Mouse (Mus musculus) kidney, adult 2 months (tissue): ENCODE results near the gene Tob1. TPM values are rescaled to one million over a fixed set of nuclear protein-coding genes. Genes with fewer than 3 reads are reported as not detected.
A peak's percentile ranks its signal among the peaks of the same experiment; 100 is the strongest.

ENCODE experiments used
- DNase-seq: peaks from one replicate; pipeline ENCODE4 v3.0.0; 2021
- H3K27ac ChIP-seq: fragments of 200-500 bp; 2 replicates; pipeline ENCODE4 v1.5.1; 2012; ENCODE audit warnings: low read depth, low read length, control low read depth, inconsistent platforms; ENCODE audit not compliant: insufficient read depth
- H3K27me3 ChIP-seq: fragments of 200-500 bp; replicated peaks from 2 replicates; pipeline ENCODE4 v1.6.1; 2012; ENCODE audit warnings: mild to moderate bottlenecking, moderate library complexity, low read length, inconsistent platforms; ENCODE audit not compliant: control insufficient read depth, insufficient read depth
- H3K36me3 ChIP-seq: fragments of 200-500 bp; 2 replicates; pipeline ENCODE4 v1.6.1; 2012; ENCODE audit warnings: mild to moderate bottlenecking, moderate library complexity, low read length, inconsistent platforms; ENCODE audit not compliant: control insufficient read depth, insufficient read depth
- H3K4me1 ChIP-seq: fragments of 200-500 bp; 2 replicates; pipeline ENCODE4 v1.6.1; 2011; ENCODE audit warnings: low read length; ENCODE audit not compliant: control insufficient read depth, insufficient read depth
- H3K4me3 ChIP-seq: fragments of 200-500 bp; 2 replicates; pipeline ENCODE4 v1.5.1; 2011; ENCODE audit warnings: mild to moderate bottlenecking, low read depth, low read length, control low read depth; ENCODE audit not compliant: insufficient read depth
- CTCF ChIP-seq: fragments of 200-500 bp; conservative IDR thresholded peaks from 2 replicates; pipeline ENCODE4 v1.5.1; 2011; ENCODE audit warnings: low read depth, mild to moderate bottlenecking, control low read depth, low read length, moderate library complexity, mixed read lengths; ENCODE audit not compliant: insufficient read depth, insufficient read length
- POLR2A ChIP-seq: fragments of 200-500 bp; IDR thresholded peaks from one replicate; pipeline ENCODE4 v1.6.1; 2011; ENCODE audit warnings: low read depth, low read length, control low read depth
- WGBS: fragments of 180-500 bp; shearing (Covaris S2); methylation state at CpG from one replicate; pipeline ENCODE4 v1.1.7; 2018; 5-methylcytosine and 5-hydroxymethylcytosine counted together
- polyA plus RNA-seq: library from polyadenylated mRNA; depleted of rRNA; stranded (reverse); fragments of >200 nt; gene quantifications from 2 replicates; pipeline ENCODE4 v1.2.3, GENCODE M21; 2012

The Tob1 gene
- polyA plus RNA-seq, 1 experiment = 45.0 TPM

- no peak overlapping the region for H3K27ac ChIP-seq
- no peaks in the 10 kb centered on the region for H3K36me3 ChIP-seq
- H3K27me3 ChIP-seq = no peaks in the 10 kb centered on the region
- TF ChIP-seq CTCF (no peak), POLR2A (no peak)
- no peak for DNase-seq
- peak overlapping the region; percentile 21 for H3K4me3 ChIP-seq
- H3K4me1 ChIP-seq = no peaks in the 10 kb centered on the region
- 9% methylated on average over 29 of the region's 29 CpGs for WGBS
Observed at GRCm38 (mm10) chr11:94242760-94243421, 31.6 kb downstream of the Tob1 start.

GRCm38 (mm10) chr11:94243422-94244180 lies 32.3 kb downstream of the Tob1 start:
- H3K4me1 ChIP-seq = no peaks in the 10 kb centered on the region
- H3K27me3 ChIP-seq = no peaks in the 10 kb centered on the region
- no peak overlapping the region for H3K4me3 ChIP-seq
- 39% methylated on average over 15 of the region's 15 CpGs for WGBS
- DNase-seq = no peak
- TF ChIP-seq CTCF (no peak), POLR2A (no peak)
- no peaks in the 10 kb centered on the region for H3K36me3 ChIP-seq
- no peak overlapping the region for H3K27ac ChIP-seq

GRCm38 (mm10) chr11:94244385-94244784 lies 33.1 kb downstream of the Tob1 start:
- Histone ChIP-seq H3K27me3 (no peaks in the 10 kb centered on the region), H3K27ac (no peak overlapping the region), H3K4me3 (no peak overlapping the region), H3K4me1 (no peaks in the 10 kb centered on the region), H3K36me3 (no peaks in the 10 kb centered on the region)
- 87% methylated on average over 9 of the region's 9 CpGs for WGBS
- no peak for DNase-seq
- no peak for TF ChIP-seq CTCF
- TF ChIP-seq POLR2A = no peak

- Histone ChIP-seq H3K27me3 (no peaks in the 10 kb centered on the region), H3K27ac (no peak within 1 kb of the TSS), H3K4me3 (no peak within 1 kb of the TSS), H3K36me3 (no peaks in the 10 kb centered on the region), H3K4me1 (no peaks in the 10 kb centered on the region)
- no peak for DNase-seq
- 67% methylated on average over 17 of the region's 17 CpGs for WGBS
- TF ChIP-seq CTCF (no peak), POLR2A (no peak)
Observed at GRCm38 (mm10) chr11:94245955-94246788, 34.9 kb downstream of the Tob1 start, which contains the start of gene Wfikkn2. Gene Wfikkn2, minus strand, starts transcription at chr11:94246005.

DNA sequence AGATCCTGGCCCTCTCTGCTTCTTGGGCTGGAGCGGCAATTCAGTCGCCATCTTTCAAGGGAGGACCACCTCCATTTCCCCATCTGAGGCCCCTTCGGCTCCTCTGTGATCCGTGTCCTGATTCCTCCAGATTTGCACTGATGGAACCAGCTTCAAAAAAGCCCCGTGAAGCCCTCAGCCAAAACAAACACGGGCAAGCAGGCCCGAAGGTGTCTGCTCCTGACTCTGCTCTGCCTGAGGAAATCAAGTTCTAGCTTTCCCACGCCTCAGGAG lies 35.5 kb downstream of the Tob1 start:
- WGBS = 69% methylated on average over 8 of the region's 8 CpGs
- no peaks in the 10 kb centered on the region for H3K27me3 ChIP-seq
- TF ChIP-seq CTCF (no peak), POLR2A (no peak)
- H3K27ac ChIP-seq = no peak overlapping the region
- no peak overlapping the region for H3K4me3 ChIP-seq
- H3K36me3 ChIP-seq = no peaks in the 10 kb centered on the region
- no peak for DNase-seq
- H3K4me1 ChIP-seq = no peaks in the 10 kb centered on the region

GRCm38 (mm10) chr11:94253156-94253555 lies 41.9 kb downstream of the Tob1 start:
- no peak for DNase-seq
- WGBS = 75% methylated on average over 9 of the region's 9 CpGs
- H3K27me3 ChIP-seq = no peaks in the 10 kb centered on the region

GRCm38 (mm10) chr11:94253691-94254090 lies 42.4 kb downstream of the Tob1 start:
- DNase-seq = no peak
- Histone ChIP-seq H3K27me3 (no peaks in the 10 kb centered on the region), H3K27ac (no peak overlapping the region), H3K36me3 (no peaks in the 10 kb centered on the region), H3K4me3 (no peak overlapping the region), H3K4me1 (no peaks in the 10 kb centered on the region)
- WGBS = 87% methylated on average over 10 of the region's 10 CpGs
- TF ChIP-seq POLR2A (no peak), CTCF (no peak)

More at GRCm38 (mm10) chr11:94253156-94253555, 41.9 kb downstream of the Tob1 start:
- TF ChIP-seq CTCF (no peak), POLR2A (no peak)
- Histone ChIP-seq H3K4me3 (no peak overlapping the region), H3K27ac (no peak overlapping the region), H3K4me1 (no peaks in the 10 kb centered on the region), H3K36me3 (no peaks in the 10 kb centered on the region)
